Mouse (Mus musculus) ovary, adult 18-20 months (tissue): Measurements from ENCODE around the gene Tgfb2.

ENCODE experiments used
- DNase-seq: peaks from one replicate; pipeline ENCODE4 v3.0.0; 2022; ENCODE audit warnings: low spot score, mixed read lengths

Gene Tgfb2

DNA sequence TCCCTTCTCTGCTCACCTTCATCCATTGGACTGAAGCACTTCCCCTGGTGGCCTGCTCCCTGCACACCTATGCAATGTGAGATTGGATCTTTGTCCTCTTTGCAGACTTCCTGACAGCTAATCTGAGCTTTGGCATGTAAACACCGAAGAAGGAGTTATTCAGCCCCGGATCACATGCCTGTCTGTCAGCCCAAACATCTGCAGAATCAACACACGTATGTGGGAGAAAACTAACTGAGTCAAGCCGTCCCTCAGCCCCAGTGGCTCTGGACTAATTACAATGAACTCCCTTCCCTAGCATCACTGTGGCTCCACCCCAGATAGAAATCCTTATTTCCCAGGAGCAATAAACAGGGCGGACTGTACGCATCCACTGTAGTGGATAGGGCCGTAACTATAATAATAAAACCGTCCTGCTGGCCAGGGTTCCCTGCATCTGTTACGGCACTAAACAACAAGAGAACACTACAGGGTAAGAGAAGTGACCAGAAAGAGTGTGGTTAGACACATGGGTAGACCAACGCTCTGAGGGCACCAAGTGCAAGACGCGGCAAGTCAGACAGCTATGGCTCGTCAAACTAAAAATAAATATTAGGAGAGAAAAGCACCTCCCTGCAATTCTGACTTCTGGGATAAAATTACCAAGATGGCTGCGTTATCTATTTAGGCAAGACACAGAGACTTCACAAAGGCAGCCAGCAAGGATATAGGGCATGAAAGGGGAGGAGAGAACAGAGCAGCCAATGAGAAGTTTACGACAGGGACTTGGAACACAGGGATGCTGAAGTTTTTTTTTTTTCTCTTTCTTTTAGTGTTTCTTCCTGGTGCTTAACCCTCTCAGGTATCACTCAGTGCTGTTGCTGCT, 3.2 kb downstream of the Tgfb2 start:
- no peak for DNase-seq

DNA sequence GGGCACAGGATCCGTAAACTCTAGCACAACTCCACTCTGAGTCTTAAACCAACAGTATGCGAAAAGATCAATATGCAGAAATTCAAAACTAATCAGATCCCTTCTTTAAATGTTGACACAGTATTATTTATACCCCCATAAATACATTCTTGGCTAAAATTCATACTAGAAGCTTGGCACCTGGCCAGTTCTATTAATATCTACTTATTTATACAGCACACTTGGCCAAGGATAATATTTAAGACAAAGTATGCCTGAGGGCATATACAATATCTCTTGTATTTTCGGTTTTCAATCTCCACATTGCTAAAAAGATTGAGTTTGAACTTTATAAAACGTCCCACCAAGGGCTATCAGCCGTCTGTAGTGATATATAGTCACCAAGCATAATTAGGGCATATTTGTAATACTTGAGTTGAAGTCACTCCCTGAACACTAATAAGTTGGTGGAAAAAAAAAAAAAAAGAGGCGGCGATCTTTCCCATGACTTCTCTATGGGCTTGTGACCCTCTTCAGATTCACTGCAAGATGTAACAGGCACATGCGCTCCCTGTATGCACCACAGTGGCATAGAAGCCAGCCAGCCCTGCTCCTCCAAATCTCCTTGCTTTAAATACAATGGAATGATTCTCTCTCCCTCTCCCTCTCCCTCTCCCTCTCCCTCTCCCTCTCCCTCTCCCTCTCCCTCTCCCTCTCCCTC, 4.4 kb downstream of the Tgfb2 start:
- no peak for DNase-seq

DNA sequence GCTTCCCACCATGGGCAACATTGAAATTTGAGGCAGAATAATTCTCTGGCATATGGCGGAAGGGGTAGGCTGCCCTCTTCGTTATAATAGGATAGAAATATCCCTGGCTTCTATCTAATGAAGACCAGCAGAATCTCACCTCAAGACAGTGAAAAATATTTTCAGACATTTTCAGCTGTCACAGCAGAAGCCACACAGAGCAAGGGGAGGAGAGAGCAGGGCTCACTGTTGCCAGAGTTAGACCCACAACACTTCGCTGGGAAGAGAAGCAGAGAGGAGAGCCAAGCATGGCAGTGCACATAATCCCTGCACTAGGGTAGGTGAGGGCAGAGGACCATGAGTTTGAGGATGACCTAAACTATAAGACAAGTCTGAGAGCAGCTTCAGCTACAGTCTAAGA, 5.3 kb downstream of the Tgfb2 start:
- DNase-seq = no peak

GRCm38 (mm10) chr1:186698583-186699338, 7.0 kb downstream of the Tgfb2 start:
- no peak for DNase-seq

- DNase-seq = no peak
Measured at GRCm38 (mm10) chr1:186696231-186696630, 9.6 kb downstream of the Tgfb2 start.

DNA sequence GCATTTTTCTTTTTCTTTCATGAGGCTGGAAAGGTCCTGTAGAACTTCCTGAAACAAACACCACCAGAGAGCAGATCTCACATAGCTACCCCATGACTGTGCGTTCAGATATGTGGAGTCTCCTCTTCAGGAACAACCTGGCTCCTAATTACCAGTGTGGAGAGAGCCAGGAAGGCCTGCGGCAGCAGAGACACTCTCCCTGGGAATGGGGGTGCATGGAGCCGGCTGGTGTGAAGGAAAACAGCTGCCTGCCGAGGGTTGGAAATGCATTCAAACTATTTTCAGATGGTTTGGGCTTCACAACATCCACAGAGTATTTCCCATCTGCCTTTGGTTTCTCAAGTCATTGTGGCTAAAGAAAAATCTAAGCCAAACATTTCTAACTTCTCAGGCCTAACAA, 10.4 kb downstream of the Tgfb2 start:
- DNase-seq = no peak

- no peak for DNase-seq
Measured at GRCm38 (mm10) chr1:186692370-186692769, 13.4 kb downstream of the Tgfb2 start.

- no peak for DNase-seq
Measured at GRCm38 (mm10) chr1:186691708-186692107, 14.1 kb downstream of the Tgfb2 start.

GRCm38 (mm10) chr1:186684041-186684440, 21.7 kb downstream of the Tgfb2 start:
- DNase-seq = no peak

- no peak for DNase-seq
Measured at GRCm38 (mm10) chr1:186682606-186683005, 23.2 kb downstream of the Tgfb2 start.

- no peak for DNase-seq
Measured at GRCm38 (mm10) chr1:186677614-186678013, 28.2 kb downstream of the Tgfb2 start.

DNA sequence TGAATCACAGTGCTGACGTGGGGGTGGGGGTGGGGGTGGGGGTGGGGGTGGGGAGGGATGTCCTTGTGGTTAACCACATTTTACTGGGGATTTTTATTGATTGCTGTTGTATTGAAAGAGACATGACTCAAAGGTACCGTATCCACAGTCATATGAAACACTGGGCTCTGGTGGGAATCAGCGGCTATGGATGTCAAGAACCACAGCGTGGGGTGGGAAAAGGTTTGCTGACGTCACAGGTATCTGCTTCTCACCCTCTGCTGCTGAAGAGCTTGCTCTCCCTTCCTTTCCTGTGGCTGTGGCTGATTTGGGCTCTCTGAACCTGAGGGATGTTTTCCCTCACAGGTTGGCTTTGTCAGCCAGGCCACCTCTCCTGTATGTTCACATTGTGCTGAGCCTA, 29.6 kb downstream of the Tgfb2 start:
- DNase-seq = no peak

DNA sequence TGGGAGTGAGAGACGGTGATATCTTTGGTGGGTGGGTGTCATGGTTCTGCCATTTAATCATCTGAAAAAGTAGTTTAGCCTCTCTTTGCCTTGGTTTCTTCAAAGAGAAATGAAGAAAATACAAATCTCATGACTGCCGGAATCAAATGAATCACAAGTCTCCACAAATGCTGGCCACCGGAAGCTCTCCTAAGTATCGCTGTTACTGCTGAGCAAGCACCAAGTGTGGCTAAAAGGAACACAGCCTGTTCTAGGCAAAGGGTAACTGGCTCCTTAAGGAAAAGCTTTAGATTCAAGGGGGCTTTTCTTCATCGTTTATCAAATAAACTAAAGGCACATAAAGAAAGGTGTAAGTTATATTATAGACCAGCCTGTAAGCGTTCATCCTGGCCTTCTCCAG, 30.5 kb downstream of the Tgfb2 start:
- DNase-seq = no peak

GRCm38 (mm10) chr1:186674621-186675020, 31.2 kb downstream of the Tgfb2 start:
- DNase-seq = no peak

- DNase-seq = no peak
Measured at GRCm38 (mm10) chr1:186673166-186673565, 32.6 kb downstream of the Tgfb2 start.

- DNase-seq = no peak
Measured at GRCm38 (mm10) chr1:186663412-186663811, 42.4 kb downstream of the Tgfb2 start.

- DNase-seq = no peak
Measured at GRCm38 (mm10) chr1:186662996-186663395, 42.8 kb downstream of the Tgfb2 start.

- no peak for DNase-seq
Measured at GRCm38 (mm10) chr1:186661206-186661921, 44.4 kb downstream of the Tgfb2 start.

GRCm38 (mm10) chr1:186658783-186659182, 47.0 kb downstream of the Tgfb2 start:
- no peak for DNase-seq

GRCm38 (mm10) chr1:186657559-186658219, 48.1 kb downstream of the Tgfb2 start:
- no peak for DNase-seq

DNA sequence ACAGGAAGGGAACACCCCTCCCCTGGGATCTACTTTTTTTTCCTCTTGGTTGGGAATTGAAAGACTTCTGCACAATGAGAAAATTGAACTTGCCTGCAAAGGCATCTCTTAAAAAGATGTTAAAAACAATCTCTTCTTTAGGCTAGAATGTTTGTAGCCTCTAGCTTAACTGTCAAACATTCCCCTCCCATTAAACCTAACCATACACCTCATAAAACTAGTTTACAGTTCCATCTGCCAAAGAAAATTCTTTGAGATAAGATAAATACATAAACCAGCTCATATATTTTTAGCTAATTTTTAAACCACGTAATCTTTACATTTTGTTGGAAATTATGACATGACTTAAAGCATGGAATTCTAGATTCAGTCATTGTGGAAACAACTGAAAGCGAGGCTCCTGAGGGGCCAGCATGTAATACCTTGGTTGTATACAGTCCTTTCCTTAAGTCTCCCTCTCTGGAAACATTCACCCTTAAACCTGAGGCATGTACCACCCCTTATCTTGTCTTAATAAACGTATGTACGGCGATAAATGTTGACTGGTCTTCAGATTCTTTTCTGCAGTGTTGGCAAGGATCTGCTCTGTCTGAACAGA, 49.0 kb downstream of the Tgfb2 start:
- no peak for DNase-seq
